Mouse (Mus musculus) urinary bladder, adult 18-20 months (tissue): ENCODE measurements around the gene Flywch2.

ENCODE experiments used
- DNase-seq, 2 experiments: peaks; one replicate each; pipeline ENCODE4 v3.0.0; 2022; ENCODE audit warnings: low spot score in 2 of 2, mixed read lengths in 2 of 2

Flywch2 gene

GRCm38 (mm10) chr17:23785561-23786471 lies at the start of gene Flywch2:
TSS of gene Flywch2 (minus strand) at chr17:23786081.
- DNase-seq: peak; percentile 71 to 74

GRCm38 (mm10) chr17:23831201-23831600 lies 45.3 kb upstream of the Flywch2 start:
- no peak for DNase-seq

- peak; percentile 68 to 73 for DNase-seq
Measured at GRCm38 (mm10) chr17:23829064-23829619, 43.3 kb upstream of the Flywch2 start, which contains the start of gene Elob. TSS of gene Elob (minus strand) at chr17:23829136.

GRCm38 (mm10) chr17:23828271-23829001 lies 42.6 kb upstream of the Flywch2 start:
- peak in 1 of 2 experiments; percentile 57 for DNase-seq

- no peak for DNase-seq
Measured at GRCm38 (mm10) chr17:23825591-23825990, 39.7 kb upstream of the Flywch2 start.

GRCm38 (mm10) chr17:23823614-23824013 lies 37.7 kb upstream of the Flywch2 start:
- no peak for DNase-seq

GRCm38 (mm10) chr17:23823018-23823417 lies 37.1 kb upstream of the Flywch2 start:
- no peak for DNase-seq

- DNase-seq: no peak
Measured at GRCm38 (mm10) chr17:23822094-23822493, 36.2 kb upstream of the Flywch2 start.

- DNase-seq: no peak
Measured at GRCm38 (mm10) chr17:23820731-23821130, 34.9 kb upstream of the Flywch2 start.

- DNase-seq: no peak
Measured at GRCm38 (mm10) chr17:23819235-23819634, 33.4 kb upstream of the Flywch2 start.

- no peak for DNase-seq
Measured at GRCm38 (mm10) chr17:23818579-23818978, 32.7 kb upstream of the Flywch2 start.

GRCm38 (mm10) chr17:23815641-23816040 lies 29.8 kb upstream of the Flywch2 start:
- no peak for DNase-seq

- no peak for DNase-seq
Measured at GRCm38 (mm10) chr17:23807918-23808317, 22.0 kb upstream of the Flywch2 start.

GRCm38 (mm10) chr17:23806867-23807266 lies 21.0 kb upstream of the Flywch2 start:
- DNase-seq: peak in 1 of 2 experiments; percentile 36

- DNase-seq: no peak
Measured at GRCm38 (mm10) chr17:23804426-23805085, 18.7 kb upstream of the Flywch2 start.

GRCm38 (mm10) chr17:23803366-23804041 lies 17.6 kb upstream of the Flywch2 start:
- peak; percentile 37 to 53 for DNase-seq

- peak; percentile 85 to 97 for DNase-seq
Measured at GRCm38 (mm10) chr17:23802746-23803365, 17.0 kb upstream of the Flywch2 start.

GRCm38 (mm10) chr17:23801627-23802026 lies 15.7 kb upstream of the Flywch2 start:
- no peak for DNase-seq

- no peak for DNase-seq
Measured at GRCm38 (mm10) chr17:23797316-23797715, 11.4 kb upstream of the Flywch2 start.

- no peak for DNase-seq
Measured at GRCm38 (mm10) chr17:23795323-23795722, 9.4 kb upstream of the Flywch2 start.

GRCm38 (mm10) chr17:23791079-23791357 lies 5.1 kb upstream of the Flywch2 start:
- DNase-seq: no peak
